Mouse (Mus musculus) kidney, postnatal 0 days (tissue): ENCODE measurements around the gene Sorl1. TPM values are rescaled to one million over a fixed set of nuclear protein-coding genes. Genes with fewer than 3 reads are reported as not detected.

Source experiments
- ATAC-seq: fragments of 200-750 bp; cut with Nextera tagmentation; replicated peaks from 2 replicates; pipeline ENCODE4 v1.8.0; 2017; ENCODE audit warnings: low read depth, moderate number of reproducible peaks, moderate TSS enrichment, moderate library complexity; ENCODE audit not compliant: low FRiP score
- DNase-seq: peaks from one replicate; pipeline ENCODE4 v3.0.0-alpha.2; 2016; ENCODE audit warnings: low spot score
- H3K27ac ChIP-seq: fragments of 300-500 bp; sonication (generic); 2 replicates; pipeline ENCODE4 v1.5.1; 2014; ENCODE audit warnings: mild to moderate bottlenecking
- H3K27me3 ChIP-seq: fragments of 300-500 bp; sonication (generic); 2 replicates; pipeline ENCODE4 v1.6.1; 2014; ENCODE audit warnings: low read length, mixed read lengths; ENCODE audit not compliant: insufficient read depth
- H3K36me3 ChIP-seq: fragments of 300-500 bp; sonication (generic); 2 replicates; pipeline ENCODE4 v1.6.1; 2014; ENCODE audit warnings: low read length, mixed read lengths; ENCODE audit not compliant: insufficient read depth
- H3K4me1 ChIP-seq: fragments of 300-500 bp; sonication (generic); replicated peaks from 2 replicates; pipeline ENCODE4 v1.6.1; 2014; ENCODE audit warnings: antibody characterized with exemption, low read length, mixed read lengths; ENCODE audit not compliant: insufficient read depth
- H3K4me2 ChIP-seq: fragments of 300-500 bp; sonication (generic); 2 replicates; pipeline ENCODE4 v1.6.1; 2014; ENCODE audit warnings: mild to moderate bottlenecking, low read length, moderate library complexity, mixed read lengths
- H3K4me3 ChIP-seq: fragments of 300-500 bp; sonication (generic); replicated peaks from 2 replicates; pipeline ENCODE4 v1.5.1; 2014; ENCODE audit warnings: low read depth, low read length
- H3K9ac ChIP-seq: fragments of 300-500 bp; sonication (generic); 2 replicates; pipeline ENCODE4 v1.6.1; 2014; ENCODE audit warnings: low read depth, low read length
- H3K9me3 ChIP-seq: fragments of 300-500 bp; sonication (generic); replicated peaks from 2 replicates; pipeline ENCODE4 v1.6.1; 2016; ENCODE audit warnings: low read length, inconsistent platforms, mixed read lengths
- CTCF ChIP-seq: IDR thresholded peaks from 2 replicates; pipeline ENCODE4 v1.5.1; 2016; ENCODE audit warnings: antibody characterized with exemption, low read depth, mild to moderate bottlenecking, moderate library complexity
- WGBS: fragments of 180-500 bp; shearing (Covaris S2); extraction: QIAGEN DNeasy Blood & Tissue Kit; methylation state at CpG from one replicate; pipeline ENCODE4 v1.1.7; 2014; 5-methylcytosine and 5-hydroxymethylcytosine counted together
- polyA plus RNA-seq: library from polyadenylated mRNA; unstranded; fragments of >200 nt; fragmentation: Nextera tagmentation; extraction: Ambion mirVana; gene quantifications from 2 replicates; pipeline ENCODE4 v1.2.1, GENCODE M21; 2015

Sorl1 gene
- polyA plus RNA-seq, 1 experiment from 2014 or later, result 11.1 TPM

- Histone ChIP-seq H3K4me3 (no peak overlapping the region), H3K36me3 (no peaks in the 10 kb centered on the region), H3K27me3 (no peaks in the 10 kb centered on the region), H3K9me3 (no peaks in the 10 kb centered on the region), H3K4me1 (peaks cover 6% of the 10 kb centered on the region), H3K9ac (no peak overlapping the region), H3K27ac (no peak overlapping the region), H3K4me2 (no peak overlapping the region)
- DNase-seq (no peak), ATAC-seq (no peak)
- WGBS, result 85% methylated on average over 5 of the region's 5 CpGs
- TF ChIP-seq CTCF, result no peak
Measured at GRCm38 (mm10) chr9:42113316-42113715, 10.8 kb downstream of the Sorl1 start.

DNA sequence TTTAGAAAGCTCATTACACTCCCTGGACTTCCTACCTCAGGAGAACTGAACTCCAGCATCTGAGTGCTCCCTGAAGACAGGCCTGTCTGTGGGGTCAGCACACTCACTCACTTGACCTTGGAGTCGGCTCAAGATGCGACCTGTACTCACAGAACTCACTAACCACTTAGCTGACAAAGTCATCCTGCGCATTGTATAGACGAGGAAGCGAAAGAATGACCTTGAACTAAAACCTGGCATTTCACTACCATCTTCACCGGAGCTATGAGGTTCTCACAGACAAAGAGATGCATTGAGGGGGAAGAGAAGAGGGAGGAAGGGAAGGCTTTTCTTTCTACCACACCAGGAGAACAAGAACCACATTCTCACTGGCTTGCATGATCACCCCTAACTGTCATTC is 11.4 kb downstream of the Sorl1 start:
- no peaks in the 10 kb centered on the region for H3K9me3 ChIP-seq
- 89% methylated on average over 6 of the region's 6 CpGs for WGBS
- H3K4me2 ChIP-seq, result no peak overlapping the region
- ATAC-seq, result no peak
- peaks cover 6% of the 10 kb centered on the region for H3K4me1 ChIP-seq
- no peak overlapping the region for H3K9ac ChIP-seq
- no peak overlapping the region for H3K4me3 ChIP-seq
- no peak for TF ChIP-seq CTCF
- DNase-seq, result no peak
- H3K27ac ChIP-seq, result 0 out of 2 replicates have a peak overlapping the region, but pooled peaks have one; percentile 19
- H3K36me3 ChIP-seq, result no peaks in the 10 kb centered on the region
- no peaks in the 10 kb centered on the region for H3K27me3 ChIP-seq

- 88% methylated on average over 7 of the region's 7 CpGs for WGBS
- H3K36me3 ChIP-seq, result no peaks in the 10 kb centered on the region
- DNase-seq (no peak), ATAC-seq (no peak)
- H3K4me1 ChIP-seq, result peaks cover 6% of the 10 kb centered on the region
- TF ChIP-seq CTCF, result no peak
- H3K4me3 ChIP-seq, result no peak overlapping the region
- peak overlapping the region; percentile 92; the same call in 1 of the 2 replicates for H3K27ac ChIP-seq
- no peaks in the 10 kb centered on the region for H3K27me3 ChIP-seq
- H3K9me3 ChIP-seq, result no peaks in the 10 kb centered on the region
- H3K9ac ChIP-seq, result no peak overlapping the region
- H3K4me2 ChIP-seq, result no peak overlapping the region
Measured at GRCm38 (mm10) chr9:42111256-42111655, 12.8 kb downstream of the Sorl1 start.

GRCm38 (mm10) chr9:42109837-42110451 is 14.2 kb downstream of the Sorl1 start:
- ATAC-seq (peak; percentile 88), DNase-seq (peak; percentile 88)
- Histone ChIP-seq H3K4me2 (peak overlapping the region; percentile 10; the same call in 1 of the 2 replicates), H3K9me3 (no peaks in the 10 kb centered on the region), H3K27ac (peak overlapping the region; percentile 92), H3K9ac (no peak overlapping the region), H3K4me3 (no peak overlapping the region), H3K27me3 (no peaks in the 10 kb centered on the region), H3K4me1 (peaks cover 6% of the 10 kb centered on the region), H3K36me3 (no peaks in the 10 kb centered on the region)
- no peak for TF ChIP-seq CTCF
- 17% methylated on average over 9 of the region's 9 CpGs for WGBS

GRCm38 (mm10) chr9:42109131-42109530 is 15.0 kb downstream of the Sorl1 start:
- Histone ChIP-seq H3K9ac (no peak overlapping the region), H3K4me3 (no peak overlapping the region), H3K4me1 (peaks cover 6% of the 10 kb centered on the region), H3K36me3 (no peaks in the 10 kb centered on the region), H3K9me3 (no peaks in the 10 kb centered on the region), H3K27ac (peak overlapping the region; percentile 92), H3K27me3 (no peaks in the 10 kb centered on the region), H3K4me2 (no peak overlapping the region)
- ATAC-seq (no peak), DNase-seq (no peak)
- no peak for TF ChIP-seq CTCF
- WGBS, result 49% methylated on average over 5 of the region's 5 CpGs

DNA sequence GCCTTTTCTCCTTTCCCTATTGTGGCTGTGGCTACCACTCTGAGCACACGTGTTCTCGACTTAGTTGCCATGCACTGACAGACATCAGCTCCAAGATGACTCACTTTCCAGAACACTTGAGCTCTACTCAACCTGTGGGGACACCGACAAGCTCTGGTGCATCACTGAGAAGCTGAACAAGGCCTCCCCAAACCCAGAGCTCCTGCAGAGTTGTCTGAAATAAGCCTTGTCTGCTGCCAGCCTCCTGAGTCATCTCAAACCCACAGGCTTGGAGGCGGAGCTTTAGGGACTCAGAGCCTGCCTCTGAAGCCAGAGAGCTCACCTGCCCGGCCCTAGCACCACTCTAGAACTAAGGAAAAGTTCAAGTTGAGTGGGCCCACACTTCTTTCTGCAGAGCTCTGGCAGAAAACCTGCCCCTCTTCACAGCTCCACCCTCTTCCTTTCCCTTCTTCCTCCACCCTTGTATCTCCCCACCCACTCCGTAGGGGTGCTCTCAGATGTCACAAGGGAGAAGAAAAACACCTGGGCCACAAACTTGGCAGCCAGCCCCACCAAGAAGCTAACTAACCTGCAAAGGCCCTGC is 15.6 kb downstream of the Sorl1 start:
- no peaks in the 10 kb centered on the region for H3K36me3 ChIP-seq
- no peak for TF ChIP-seq CTCF
- peak overlapping the region; percentile 92 for H3K27ac ChIP-seq
- H3K4me2 ChIP-seq, result no peak overlapping the region
- WGBS, result 39% methylated on average over 6 of the region's 6 CpGs
- H3K9ac ChIP-seq, result no peak overlapping the region
- no peak overlapping the region for H3K4me3 ChIP-seq
- no peak for DNase-seq
- H3K4me1 ChIP-seq, result peaks cover 6% of the 10 kb centered on the region
- H3K9me3 ChIP-seq, result no peaks in the 10 kb centered on the region
- ATAC-seq, result peak; percentile 42
- H3K27me3 ChIP-seq, result no peaks in the 10 kb centered on the region

DNA sequence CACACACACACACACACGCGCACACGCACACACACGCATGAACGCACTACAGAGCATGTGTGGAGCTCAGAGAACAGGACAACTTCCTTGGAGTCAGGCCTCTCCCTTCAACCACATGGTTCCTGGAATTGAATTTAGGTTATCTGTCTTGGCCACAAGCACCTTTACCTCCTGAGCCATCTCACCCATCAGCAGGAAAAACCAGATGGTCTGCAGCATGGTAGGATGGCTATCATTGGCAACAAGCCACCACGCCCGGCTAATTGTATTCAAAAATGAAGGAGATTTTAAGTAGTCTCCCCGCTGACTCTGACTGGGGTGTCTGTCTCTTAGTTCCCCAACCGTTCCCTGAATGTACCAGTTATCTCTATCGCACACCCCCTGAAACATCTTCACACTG is 17.0 kb downstream of the Sorl1 start:
- Histone ChIP-seq H3K9ac (no peak overlapping the region), H3K27me3 (no peaks in the 10 kb centered on the region), H3K4me3 (no peak overlapping the region), H3K27ac (no peak overlapping the region), H3K9me3 (no peaks in the 10 kb centered on the region), H3K4me1 (peaks cover 6% of the 10 kb centered on the region), H3K36me3 (no peaks in the 10 kb centered on the region), H3K4me2 (no peak overlapping the region)
- no peak for ATAC-seq
- no peak for TF ChIP-seq CTCF
- 92% methylated on average over 10 of the region's 10 CpGs for whole genome bisulfite sequencing
- no peak for DNase-seq
